Mouse (Mus musculus) embryonic facial prominence, embryonic 10.5 days (tissue): ENCODE measurements at regions not wholly inside any gene's neighbourhood (a gene's known extent, or its start where the extent isn't known, plus 50 kb on each side); places are given as distances from the start of the nearest gene placed in this dataset.

ENCODE experiments used
- DNase-seq: peaks from one replicate; pipeline ENCODE4 v3.0.0-alpha.2; 2017; ENCODE audit warnings: low spot score
- H3K27ac ChIP-seq: fragments of 300-500 bp; sonication (generic); replicated peaks from 2 replicates; pipeline ENCODE4 v1.5.1; 2016; ENCODE audit warnings: mild to moderate bottlenecking
- H3K27me3 ChIP-seq: fragments of 300-500 bp; sonication (generic); replicated peaks from 2 replicates; pipeline ENCODE4 v1.6.1; 2016; ENCODE audit warnings: low read depth, mild to moderate bottlenecking; ENCODE audit not compliant: poor library complexity, severe bottlenecking
- H3K36me3 ChIP-seq: fragments of 300-500 bp; sonication (generic); replicated peaks from 2 replicates; pipeline ENCODE4 v1.6.1; 2016; ENCODE audit warnings: mild to moderate bottlenecking, moderate library complexity
- H3K4me1 ChIP-seq: fragments of 300-500 bp; sonication (generic); 2 replicates; pipeline ENCODE4 v1.6.1; 2016
- H3K4me3 ChIP-seq: fragments of 300-500 bp; sonication (generic); 2 replicates; pipeline ENCODE4 v1.5.1; 2016; ENCODE audit warnings: mild to moderate bottlenecking, moderate library complexity
- H3K9me3 ChIP-seq: fragments of 300-500 bp; sonication (generic); 2 replicates; pipeline ENCODE4 v1.6.1; 2016; ENCODE audit warnings: mild to moderate bottlenecking
- WGBS: fragments of 180-500 bp; shearing (Covaris S2); methylation state at CpG from one replicate; pipeline ENCODE4 v1.1.7; 2016; 5-methylcytosine and 5-hydroxymethylcytosine counted together

- no peak overlapping the region for H3K4me3 ChIP-seq
- H3K27me3 ChIP-seq: no peaks in the 10 kb centered on the region
- 86% methylated on average over 3 of the region's 3 CpGs for WGBS
- no peak overlapping the region for H3K27ac ChIP-seq
- H3K4me1 ChIP-seq: no peaks in the 10 kb centered on the region
- H3K36me3 ChIP-seq: no peaks in the 10 kb centered on the region
- no peaks in the 10 kb centered on the region for H3K9me3 ChIP-seq
- no peak for DNase-seq
These were observed 183.1 kb upstream of the Adcy2 start for GRCm38 (mm10) chr13:69182478-69182877.

GRCm38 (mm10) chr13:69190661-69191060 lies 191.3 kb upstream of the Adcy2 start:
- WGBS: 74% methylated on average over 3 of the region's 3 CpGs
- Histone ChIP-seq H3K27me3 (no peaks in the 10 kb centered on the region), H3K4me3 (no peak overlapping the region), H3K36me3 (no peaks in the 10 kb centered on the region), H3K9me3 (no peaks in the 10 kb centered on the region), H3K4me1 (peaks cover 4% of the 10 kb centered on the region; the same call in 1 of the 2 replicates), H3K27ac (no peak overlapping the region)
- DNase-seq: no peak

GRCm38 (mm10) chr13:69196464-69196871 lies 197.1 kb upstream of the Adcy2 start:
- H3K4me3 ChIP-seq: no peak overlapping the region
- H3K4me1 ChIP-seq: no peaks in the 10 kb centered on the region
- no peaks in the 10 kb centered on the region for H3K27me3 ChIP-seq
- H3K27ac ChIP-seq: no peak overlapping the region
- 8% methylated on average over 4 of the region's 4 CpGs for WGBS
- no peaks in the 10 kb centered on the region for H3K36me3 ChIP-seq
- no peak for DNase-seq
- no peaks in the 10 kb centered on the region for H3K9me3 ChIP-seq

- H3K9me3 ChIP-seq: no peaks in the 10 kb centered on the region
- H3K4me1 ChIP-seq: 0 out of 2 replicates have a peak, but pooled peaks cover 5% of the 10 kb centered on the region
- H3K4me3 ChIP-seq: no peak overlapping the region
- DNase-seq: peak; percentile 18
- H3K36me3 ChIP-seq: no peaks in the 10 kb centered on the region
- H3K27me3 ChIP-seq: no peaks in the 10 kb centered on the region
- WGBS: 66% methylated on average over 10 of the region's 10 CpGs
- no peak overlapping the region for H3K27ac ChIP-seq
These were observed 208.6 kb upstream of the Adcy2 start for GRCm38 (mm10) chr13:69207741-69208568.

- DNase-seq: no peak
- 90% methylated on average over 4 of the region's 4 CpGs for WGBS
- H3K36me3 ChIP-seq: no peaks in the 10 kb centered on the region
These were observed 209.2 kb upstream of the Adcy2 start for GRCm38 (mm10) chr13:69208569-69208881.

GRCm38 (mm10) chr13:69216579-69216978 lies 217.2 kb upstream of the Adcy2 start:
- Histone ChIP-seq H3K27me3 (no peaks in the 10 kb centered on the region), H3K27ac (no peak overlapping the region), H3K9me3 (no peaks in the 10 kb centered on the region), H3K4me3 (no peak overlapping the region), H3K36me3 (no peaks in the 10 kb centered on the region), H3K4me1 (no peaks in the 10 kb centered on the region)
- DNase-seq: no peak
- WGBS: 71% methylated on average over 3 of the region's 3 CpGs

More at GRCm38 (mm10) chr13:69208569-69208881, 209.2 kb upstream of the Adcy2 start:
- no peak overlapping the region for H3K4me3 ChIP-seq
- no peak overlapping the region for H3K27ac ChIP-seq
- H3K9me3 ChIP-seq: no peaks in the 10 kb centered on the region
- no peaks in the 10 kb centered on the region for H3K27me3 ChIP-seq
- H3K4me1 ChIP-seq: 0 out of 2 replicates have a peak, but pooled peaks cover 5% of the 10 kb centered on the region

GRCm38 (mm10) chr13:69220425-69220824 lies 221.1 kb upstream of the Adcy2 start:
- peak; percentile 25 for DNase-seq
- Histone ChIP-seq H3K27ac (no peak overlapping the region), H3K27me3 (no peaks in the 10 kb centered on the region)

GRCm38 (mm10) chr13:69226538-69226937 lies 227.2 kb upstream of the Adcy2 start:
- H3K27me3 ChIP-seq: no peaks in the 10 kb centered on the region
- H3K9me3 ChIP-seq: no peaks in the 10 kb centered on the region
- no peak for DNase-seq
- no peak overlapping the region for H3K27ac ChIP-seq
- no peak overlapping the region for H3K4me3 ChIP-seq
- H3K36me3 ChIP-seq: no peaks in the 10 kb centered on the region
- no peaks in the 10 kb centered on the region for H3K4me1 ChIP-seq
- WGBS: 76% methylated on average over 5 of the region's 5 CpGs

More at GRCm38 (mm10) chr13:69220425-69220824, 221.1 kb upstream of the Adcy2 start:
- WGBS: 28% methylated on average over 1 of the region's 1 CpGs
- no peaks in the 10 kb centered on the region for H3K9me3 ChIP-seq
- no peaks in the 10 kb centered on the region for H3K4me1 ChIP-seq
- H3K4me3 ChIP-seq: no peak overlapping the region
- no peaks in the 10 kb centered on the region for H3K36me3 ChIP-seq

GRCm38 (mm10) chr13:69230361-69230943 lies 231.1 kb upstream of the Adcy2 start:
- Histone ChIP-seq H3K4me3 (no peak overlapping the region), H3K36me3 (no peaks in the 10 kb centered on the region), H3K4me1 (no peaks in the 10 kb centered on the region), H3K27me3 (no peaks in the 10 kb centered on the region), H3K9me3 (no peaks in the 10 kb centered on the region), H3K27ac (no peak overlapping the region)
- DNase-seq: no peak
- WGBS: 89% methylated on average over 10 of the region's 10 CpGs

- DNase-seq: no peak
- Histone ChIP-seq H3K27ac (no peak overlapping the region), H3K27me3 (no peaks in the 10 kb centered on the region), H3K9me3 (no peaks in the 10 kb centered on the region), H3K36me3 (no peaks in the 10 kb centered on the region), H3K4me3 (no peak overlapping the region), H3K4me1 (no peaks in the 10 kb centered on the region)
- WGBS: 90% methylated on average over 5 of the region's 5 CpGs
These were observed 237.0 kb upstream of the Adcy2 start for GRCm38 (mm10) chr13:69236386-69236785.

- H3K9me3 ChIP-seq: no peaks in the 10 kb centered on the region
- no peaks in the 10 kb centered on the region for H3K4me1 ChIP-seq
- 90% methylated on average over 3 of the region's 3 CpGs for WGBS
- H3K27me3 ChIP-seq: no peaks in the 10 kb centered on the region
- no peak overlapping the region for H3K27ac ChIP-seq
- no peaks in the 10 kb centered on the region for H3K36me3 ChIP-seq
- H3K4me3 ChIP-seq: no peak overlapping the region
- no peak for DNase-seq
These were observed 238.6 kb upstream of the Adcy2 start for GRCm38 (mm10) chr13:69237918-69238317.

GRCm38 (mm10) chr13:69239261-69239915 lies 240.0 kb upstream of the Adcy2 start:
- H3K27me3 ChIP-seq: no peaks in the 10 kb centered on the region
- no peaks in the 10 kb centered on the region for H3K36me3 ChIP-seq
- no peak overlapping the region for H3K4me3 ChIP-seq
- DNase-seq: no peak
- no peaks in the 10 kb centered on the region for H3K9me3 ChIP-seq
- no peaks in the 10 kb centered on the region for H3K4me1 ChIP-seq
- H3K27ac ChIP-seq: no peak overlapping the region
- WGBS: 75% methylated on average over 2 of the region's 2 CpGs
